Mouse (Mus musculus): Measurements from ENCODE around the gene Tomm40l. TPM values are rescaled to one million over a fixed set of nuclear protein-coding genes. Genes with fewer than 3 reads are reported as not detected.

Gene Tomm40l
- polyA plus RNA-seq (2015; fragmentation: Illumina TruSeq; extraction: RNeasy Lipid Tissue Mini Kit (QIAGEN cat#74804); ENCODE audit: insufficient read depth, low replicate concordance), result 22.7 TPM

DNA sequence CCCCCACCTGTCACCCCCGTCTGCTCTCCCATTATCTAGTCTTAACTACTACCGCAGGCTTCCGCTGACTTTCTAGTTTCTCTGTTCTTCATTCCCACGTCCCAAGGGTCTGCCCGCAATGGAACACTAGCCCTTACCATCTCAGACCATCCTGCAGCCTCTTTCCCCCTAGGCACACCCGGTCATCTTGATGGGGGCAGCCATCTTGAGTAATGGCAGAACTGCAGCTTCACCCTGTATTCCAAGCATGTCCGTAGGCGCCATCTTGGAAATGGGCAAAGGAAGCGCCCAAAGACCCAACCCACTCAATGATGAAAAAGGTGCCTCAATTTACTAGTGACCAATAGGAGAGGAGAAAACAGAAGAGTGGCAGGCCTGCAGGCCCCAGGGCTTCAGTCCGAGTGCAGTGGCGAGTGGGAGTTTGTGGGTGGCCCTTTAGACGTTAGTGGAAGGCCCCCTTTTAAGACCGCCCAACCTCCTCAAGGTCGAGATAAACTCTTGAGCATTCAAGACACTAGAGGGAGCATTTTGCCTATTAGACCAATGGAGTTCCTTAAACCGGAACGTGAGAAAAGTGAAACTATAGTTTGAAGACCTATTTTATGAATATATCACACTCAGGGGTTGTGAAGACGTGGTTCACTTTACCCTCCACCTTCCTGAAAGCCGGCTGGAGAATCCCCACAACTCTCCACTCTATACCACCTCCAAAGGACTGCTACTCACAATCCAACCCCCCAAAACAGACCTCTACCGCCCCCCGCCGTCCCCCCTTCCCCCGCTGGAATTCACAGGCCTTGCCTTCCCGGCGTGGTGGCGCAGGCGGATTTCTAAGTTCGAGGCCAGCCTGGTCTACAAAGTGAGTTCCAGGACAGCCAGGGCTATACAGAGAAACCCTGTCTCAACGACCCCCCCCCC lies at the start of gene Tomm40l:
TSS of gene Tomm40l (minus strand) at position 277 of the 918 bp plus-strand sequence.

DNA sequence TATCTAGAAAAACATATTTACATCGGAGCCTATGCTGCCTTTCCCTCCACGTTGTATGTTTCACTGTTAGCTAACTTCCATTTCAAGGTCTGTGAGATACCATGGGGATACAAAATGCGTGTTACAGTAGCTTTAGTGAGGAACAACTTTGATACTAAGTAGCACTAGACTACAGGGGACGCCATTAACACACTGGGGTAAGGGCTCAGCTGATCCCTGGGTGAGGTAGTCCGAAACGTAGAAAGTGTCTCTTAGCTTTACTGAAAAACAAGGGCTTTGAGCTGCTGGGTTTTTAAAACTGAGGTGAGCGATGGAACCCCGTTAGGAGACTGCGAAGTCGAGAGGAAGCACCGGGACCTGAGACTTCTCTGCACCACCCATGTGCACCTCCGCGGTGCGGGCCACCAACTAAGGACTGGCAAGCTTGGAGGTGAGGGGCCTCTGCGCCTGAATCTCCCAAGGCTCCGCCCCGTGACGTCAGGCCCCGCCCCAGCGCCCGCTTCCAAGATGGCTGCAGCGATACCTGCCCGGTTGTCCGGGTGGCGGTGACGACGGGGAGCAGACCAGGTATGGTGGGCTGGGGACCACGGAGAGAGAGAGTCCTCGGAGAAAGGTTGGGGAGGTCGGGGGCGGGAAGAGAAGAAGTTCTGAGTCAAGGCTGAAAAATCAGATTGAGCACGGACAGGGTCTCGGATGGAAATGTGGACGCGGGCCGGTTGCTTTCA lies 47.7 kb upstream of the Tomm40l start, which contains the start of gene B4galt3:
TSS of gene B4galt3 (plus strand) at position 481 of the 725 bp plus-strand sequence.

DNA sequence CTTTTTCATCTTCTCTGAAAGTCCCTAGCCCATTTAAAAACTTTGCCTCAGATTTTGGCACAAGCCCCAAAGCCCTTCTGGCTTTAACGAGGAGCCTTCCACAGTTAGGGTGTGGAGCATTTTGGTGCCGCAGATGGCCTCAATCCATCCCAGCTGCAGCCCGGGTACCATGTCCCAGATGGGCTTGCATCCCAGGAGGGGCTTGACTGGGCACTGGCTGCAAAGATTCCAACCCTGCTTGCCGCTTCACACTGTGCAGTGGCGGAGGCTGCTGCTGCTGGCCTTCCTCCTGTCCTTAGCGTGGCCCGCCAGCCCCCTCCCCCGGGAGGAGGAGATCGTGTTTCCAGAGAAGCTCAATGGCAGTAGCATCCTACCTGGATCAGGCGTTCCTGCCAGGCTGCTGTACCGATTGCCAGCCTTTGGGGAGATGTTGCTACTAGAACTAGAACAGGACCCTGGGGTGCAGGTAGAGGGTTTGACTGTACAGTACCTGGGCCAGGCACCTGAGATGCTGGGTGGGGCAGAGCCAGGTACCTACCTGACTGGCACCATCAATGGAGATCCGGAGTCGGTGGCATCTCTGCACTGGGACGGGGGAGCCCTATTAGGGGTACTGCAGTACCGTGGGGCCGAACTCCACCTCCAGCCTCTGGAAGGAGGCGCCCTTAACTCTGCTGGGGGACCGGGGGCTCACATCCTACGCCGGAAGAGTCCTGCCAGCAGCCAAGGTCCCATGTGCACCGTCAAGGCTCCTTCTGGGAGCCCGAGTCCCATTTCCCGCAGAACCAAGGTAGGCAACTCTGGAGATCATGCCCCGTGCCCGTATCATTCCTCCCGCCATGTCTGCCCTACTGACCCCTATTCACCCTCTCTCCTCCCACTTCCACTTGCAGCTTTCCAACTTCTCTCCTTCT lies 28.6 kb upstream of the Tomm40l start, which contains the start of gene Ndufs2:
TSS of gene Ndufs2 (minus strand) at position 709 of the 914 bp plus-strand sequence.

DNA sequence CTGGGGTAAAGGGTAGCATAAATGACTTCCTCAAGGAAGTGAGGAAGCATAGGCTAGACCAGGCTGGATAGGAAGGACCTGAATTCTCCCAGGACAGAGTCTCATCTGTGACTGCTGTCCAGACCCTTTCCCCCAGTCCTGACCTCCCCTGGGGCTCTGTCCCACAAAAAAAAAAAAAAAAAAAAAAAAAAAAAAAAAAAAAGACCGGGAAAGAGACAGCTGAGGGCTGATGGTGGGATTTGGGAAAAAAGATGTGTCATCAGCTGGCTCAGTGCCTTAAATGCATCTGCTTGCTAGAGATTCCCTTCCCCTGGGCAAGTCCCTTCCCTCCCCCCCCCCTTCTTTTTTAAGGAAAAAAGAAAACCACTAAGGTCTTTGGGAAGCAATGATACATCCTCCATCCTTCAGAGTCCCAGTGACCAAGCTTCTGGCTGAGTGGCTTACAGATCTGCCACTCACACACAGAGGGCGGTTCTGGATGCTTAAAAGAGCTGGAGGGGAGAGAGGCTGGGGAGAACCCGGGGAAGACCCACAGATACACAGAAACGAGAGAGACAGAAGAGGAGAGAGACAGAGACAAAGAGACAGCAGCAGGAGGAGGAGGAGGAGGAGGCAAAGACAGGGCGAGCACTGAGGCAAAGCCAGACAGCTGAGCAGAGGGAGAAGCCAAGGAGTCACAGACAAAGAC lies 27.7 kb upstream of the Tomm40l start, which contains the start of gene Adamts4:
TSS of gene Adamts4 (plus strand) at position 509 of the 688 bp plus-strand sequence.

DNA sequence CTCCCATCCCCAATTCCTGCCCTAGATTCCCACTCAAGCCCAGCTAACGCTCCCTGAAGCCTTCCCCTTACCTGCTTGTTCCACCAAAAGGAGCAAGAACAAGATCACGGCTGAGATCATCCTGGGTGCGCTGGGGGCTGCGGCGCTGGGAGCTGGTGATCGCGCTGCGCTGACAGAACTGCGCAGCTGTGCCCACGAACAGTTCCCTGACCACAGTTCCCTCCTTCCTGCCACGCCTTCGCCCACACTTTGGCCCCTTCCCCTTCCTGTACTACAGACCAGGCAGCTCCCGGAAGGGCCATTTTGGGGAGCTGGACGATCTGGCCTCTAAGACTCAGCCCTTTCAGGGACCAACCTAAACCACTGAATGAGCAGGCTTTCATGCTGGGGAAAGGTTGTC lies 11.8 kb upstream of the Tomm40l start, which contains the start of gene Fcer1g:
TSS of gene Fcer1g (minus strand) at position 240 of the 400 bp plus-strand sequence.

DNA sequence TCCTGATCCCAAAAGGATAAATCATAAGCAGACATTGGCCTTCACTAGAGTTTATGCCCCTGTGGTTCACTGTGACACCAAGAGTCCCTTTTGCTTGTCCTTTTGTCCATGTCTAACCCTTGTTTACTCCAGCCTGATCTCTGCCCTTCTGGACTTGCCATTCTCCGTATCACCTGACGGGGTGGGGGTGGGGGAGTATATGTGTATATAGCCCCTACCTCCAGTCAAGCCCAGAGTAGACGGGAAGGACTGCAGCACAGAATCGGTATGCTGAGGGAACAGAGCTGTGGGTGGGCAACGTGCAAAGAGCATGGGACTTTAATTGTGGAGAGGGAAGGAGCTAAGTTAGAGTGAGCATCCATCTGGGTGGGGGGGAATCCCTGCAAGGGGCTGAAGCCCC lies 2.5 kb upstream of the Tomm40l start, which contains the start of gene Apoa2:
TSS of gene Apoa2 (plus strand) at position 198 of the 400 bp plus-strand sequence.

DNA sequence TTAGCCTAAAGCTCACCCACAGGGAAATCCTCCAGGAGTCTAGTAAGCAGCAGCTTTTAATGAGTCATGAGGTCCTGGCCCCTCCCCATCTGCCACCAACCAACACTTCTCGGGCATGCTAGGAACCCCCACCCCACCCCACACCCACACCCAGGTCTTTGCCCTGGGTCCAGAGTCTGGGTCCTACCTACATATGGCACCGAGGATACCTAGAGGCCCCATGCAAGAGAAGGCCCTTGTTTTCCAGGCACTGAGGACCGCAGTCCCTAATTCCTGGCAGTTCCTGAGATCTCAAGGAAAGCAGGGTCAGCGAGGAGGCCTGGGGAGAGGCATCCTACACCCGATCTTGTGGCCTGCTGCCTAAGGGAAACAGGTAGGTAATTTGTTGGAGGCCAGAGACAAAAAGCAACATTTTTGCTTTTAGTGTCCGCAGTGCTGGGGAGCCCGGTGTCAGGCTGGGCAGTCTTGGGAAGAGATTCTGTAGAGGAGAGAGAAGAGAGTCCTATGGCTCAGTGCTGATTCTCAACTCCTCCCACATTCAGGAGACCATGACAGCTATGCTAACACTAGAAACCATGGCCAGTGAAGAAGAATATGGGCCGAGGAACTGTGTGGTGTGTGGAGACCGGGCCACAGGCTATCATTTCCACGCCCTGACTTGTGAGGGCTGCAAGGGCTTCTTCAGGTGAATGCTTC lies 8.4 kb downstream of the Tomm40l start, which contains the start of gene Nr1i3:
TSS of gene Nr1i3 (plus strand) at position 170 of the 696 bp plus-strand sequence.

DNA sequence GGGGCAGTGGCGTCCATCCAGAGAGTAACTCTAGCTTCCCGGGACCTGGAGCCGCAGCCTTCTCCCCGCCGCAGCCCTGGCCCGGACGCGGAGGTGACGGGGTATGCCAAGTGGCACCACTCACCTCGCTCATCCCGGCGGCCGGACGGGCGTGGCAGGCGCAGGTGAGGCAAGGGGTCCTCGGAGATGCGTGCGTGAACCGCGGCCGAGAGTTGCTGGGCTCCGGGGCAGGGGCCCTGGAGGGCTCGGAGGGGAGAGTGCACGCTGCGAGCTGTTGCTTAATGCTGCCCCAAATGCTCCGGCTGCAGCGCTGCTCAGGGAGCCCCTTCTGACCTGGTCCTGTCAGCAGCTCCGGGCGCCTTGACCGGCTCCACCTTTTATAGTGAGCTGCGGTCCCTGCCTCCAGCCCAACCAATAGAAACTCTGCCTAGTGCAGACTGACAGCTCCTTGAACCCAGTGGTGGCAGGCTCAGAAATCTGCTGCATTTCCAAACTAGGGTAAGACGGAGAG lies 26.4 kb downstream of the Tomm40l start, which contains the start of gene Pcp4l1:
TSS of gene Pcp4l1 (minus strand) at position 382 of the 511 bp plus-strand sequence.

Other genes with a start within 250 kb of the Tomm40l start
- gene Fcgr2b, start 246.0 kb downstream of the Tomm40l start, polyA plus RNA-seq (2015; fragmentation: Illumina TruSeq; extraction: RNeasy Lipid Tissue Mini Kit (QIAGEN cat#74804); ENCODE audit: insufficient read depth, low replicate concordance), result 241 TPM
- gene Fcgr4, start 203.6 kb downstream of the Tomm40l start, polyA plus RNA-seq (2015; fragmentation: Illumina TruSeq; extraction: RNeasy Lipid Tissue Mini Kit (QIAGEN cat#74804); ENCODE audit: insufficient read depth, low replicate concordance), result 32.6 TPM
- 94.5 TPM for gene Fcgr3, start 157.6 kb downstream of the Tomm40l start, polyA plus RNA-seq (2015; fragmentation: Illumina TruSeq; extraction: RNeasy Lipid Tissue Mini Kit (QIAGEN cat#74804); ENCODE audit: insufficient read depth, low replicate concordance)
- 4.5 TPM for gene Cfap126, start 108.6 kb downstream of the Tomm40l start, polyA plus RNA-seq (2015; fragmentation: Illumina TruSeq; extraction: RNeasy Lipid Tissue Mini Kit (QIAGEN cat#74804); ENCODE audit: insufficient read depth, low replicate concordance)
- gene Sdhc, start 71.9 kb downstream of the Tomm40l start, polyA plus RNA-seq (2015; fragmentation: Illumina TruSeq; extraction: RNeasy Lipid Tissue Mini Kit (QIAGEN cat#74804); ENCODE audit: insufficient read depth, low replicate concordance), result 88.5 TPM
- gene Mpz, start 71.8 kb downstream of the Tomm40l start, polyA plus RNA-seq (2015; fragmentation: Illumina TruSeq; extraction: RNeasy Lipid Tissue Mini Kit (QIAGEN cat#74804); ENCODE audit: insufficient read depth, low replicate concordance), result 0.87 TPM
- 7.7 TPM for gene Pcp4l1, start 26.2 kb downstream of the Tomm40l start, polyA plus RNA-seq (2015; fragmentation: Illumina TruSeq; extraction: RNeasy Lipid Tissue Mini Kit (QIAGEN cat#74804); ENCODE audit: insufficient read depth, low replicate concordance)
- gene Nr1i3, start 8.5 kb downstream of the Tomm40l start, polyA plus RNA-seq (2015; fragmentation: Illumina TruSeq; extraction: RNeasy Lipid Tissue Mini Kit (QIAGEN cat#74804); ENCODE audit: insufficient read depth, low replicate concordance), result not detected
- 1.5 TPM for gene Apoa2, start 2.5 kb upstream of the Tomm40l start, polyA plus RNA-seq (2015; fragmentation: Illumina TruSeq; extraction: RNeasy Lipid Tissue Mini Kit (QIAGEN cat#74804); ENCODE audit: insufficient read depth, low replicate concordance)
- 360 TPM for gene Fcer1g, start 11.9 kb upstream of the Tomm40l start, polyA plus RNA-seq (2015; fragmentation: Illumina TruSeq; extraction: RNeasy Lipid Tissue Mini Kit (QIAGEN cat#74804); ENCODE audit: insufficient read depth, low replicate concordance)
- 0.59 TPM for gene Adamts4, start 27.9 kb upstream of the Tomm40l start, polyA plus RNA-seq (2015; fragmentation: Illumina TruSeq; extraction: RNeasy Lipid Tissue Mini Kit (QIAGEN cat#74804); ENCODE audit: insufficient read depth, low replicate concordance)
- gene Ndufs2, start 28.9 kb upstream of the Tomm40l start, polyA plus RNA-seq (2015; fragmentation: Illumina TruSeq; extraction: RNeasy Lipid Tissue Mini Kit (QIAGEN cat#74804); ENCODE audit: insufficient read depth, low replicate concordance), result 127 TPM
- gene B4galt3, start 47.8 kb upstream of the Tomm40l start, polyA plus RNA-seq (2015; fragmentation: Illumina TruSeq; extraction: RNeasy Lipid Tissue Mini Kit (QIAGEN cat#74804); ENCODE audit: insufficient read depth, low replicate concordance), result 34.0 TPM
- gene Ppox, start 58.7 kb upstream of the Tomm40l start, polyA plus RNA-seq (2015; fragmentation: Illumina TruSeq; extraction: RNeasy Lipid Tissue Mini Kit (QIAGEN cat#74804); ENCODE audit: insufficient read depth, low replicate concordance), result 47.6 TPM
- gene Usp21, start 65.5 kb upstream of the Tomm40l start, polyA plus RNA-seq (2015; fragmentation: Illumina TruSeq; extraction: RNeasy Lipid Tissue Mini Kit (QIAGEN cat#74804); ENCODE audit: insufficient read depth, low replicate concordance), result 52.7 TPM
- 87.4 TPM for gene Ufc1, start 72.5 kb upstream of the Tomm40l start, polyA plus RNA-seq (2015; fragmentation: Illumina TruSeq; extraction: RNeasy Lipid Tissue Mini Kit (QIAGEN cat#74804); ENCODE audit: insufficient read depth, low replicate concordance)
- 31.1 TPM for gene Dedd, start 106.6 kb upstream of the Tomm40l start, polyA plus RNA-seq (2015; fragmentation: Illumina TruSeq; extraction: RNeasy Lipid Tissue Mini Kit (QIAGEN cat#74804); ENCODE audit: insufficient read depth, low replicate concordance)
- gene Nit1, start 123.1 kb upstream of the Tomm40l start, polyA plus RNA-seq (2015; fragmentation: Illumina TruSeq; extraction: RNeasy Lipid Tissue Mini Kit (QIAGEN cat#74804); ENCODE audit: insufficient read depth, low replicate concordance), result 43.5 TPM
- 72.7 TPM for gene Pfdn2, start 123.2 kb upstream of the Tomm40l start, polyA plus RNA-seq (2015; fragmentation: Illumina TruSeq; extraction: RNeasy Lipid Tissue Mini Kit (QIAGEN cat#74804); ENCODE audit: insufficient read depth, low replicate concordance)
- not detected for gene Klhdc9, start 138.3 kb upstream of the Tomm40l start, polyA plus RNA-seq (2015; fragmentation: Illumina TruSeq; extraction: RNeasy Lipid Tissue Mini Kit (QIAGEN cat#74804); ENCODE audit: insufficient read depth, low replicate concordance)
- 1.7 TPM for gene Nectin4, start 147.6 kb upstream of the Tomm40l start, polyA plus RNA-seq (2015; fragmentation: Illumina TruSeq; extraction: RNeasy Lipid Tissue Mini Kit (QIAGEN cat#74804); ENCODE audit: insufficient read depth, low replicate concordance)
- 257 TPM for gene Arhgap30, start 166.4 kb upstream of the Tomm40l start, polyA plus RNA-seq (2015; fragmentation: Illumina TruSeq; extraction: RNeasy Lipid Tissue Mini Kit (QIAGEN cat#74804); ENCODE audit: insufficient read depth, low replicate concordance)
- 64.6 TPM for gene Usf1, start 188.8 kb upstream of the Tomm40l start, polyA plus RNA-seq (2015; fragmentation: Illumina TruSeq; extraction: RNeasy Lipid Tissue Mini Kit (QIAGEN cat#74804); ENCODE audit: insufficient read depth, low replicate concordance)
- 12.3 TPM for gene Tstd1, start 196.4 kb upstream of the Tomm40l start, polyA plus RNA-seq (2015; fragmentation: Illumina TruSeq; extraction: RNeasy Lipid Tissue Mini Kit (QIAGEN cat#74804); ENCODE audit: insufficient read depth, low replicate concordance)
- 14.6 TPM for gene F11r, start 215.0 kb upstream of the Tomm40l start, polyA plus RNA-seq (2015; fragmentation: Illumina TruSeq; extraction: RNeasy Lipid Tissue Mini Kit (QIAGEN cat#74804); ENCODE audit: insufficient read depth, low replicate concordance)